Mouse (Mus musculus) left cerebral cortex, postnatal 25 days (tissue): ENCODE results near the gene Fads2. TPM values are rescaled to one million over a fixed set of nuclear protein-coding genes. Genes with fewer than 3 reads are reported as not detected.

Experiments
- DNase-seq, 2 experiments: peaks; one replicate each; pipeline ENCODE4 v3.0.0; 2022; ENCODE audit warnings: low spot score in 2 of 2, mixed read lengths in 1 of 2
- intact Hi-C: fragments of 180-260 bp; cut with DNase I; formaldehyde crosslinking; loops from one replicate; pipeline ENCODE4 v1.15.1; 2025
- total RNA-seq, 2 experiments: library from RNA; stranded (reverse); gene quantifications; 2 replicates each; pipeline ENCODE4 v1.2.3; 2021

The Fads2 gene
- total RNA-seq, 2 experiments from 2014 or later: 141 to 145 TPM

DNA sequence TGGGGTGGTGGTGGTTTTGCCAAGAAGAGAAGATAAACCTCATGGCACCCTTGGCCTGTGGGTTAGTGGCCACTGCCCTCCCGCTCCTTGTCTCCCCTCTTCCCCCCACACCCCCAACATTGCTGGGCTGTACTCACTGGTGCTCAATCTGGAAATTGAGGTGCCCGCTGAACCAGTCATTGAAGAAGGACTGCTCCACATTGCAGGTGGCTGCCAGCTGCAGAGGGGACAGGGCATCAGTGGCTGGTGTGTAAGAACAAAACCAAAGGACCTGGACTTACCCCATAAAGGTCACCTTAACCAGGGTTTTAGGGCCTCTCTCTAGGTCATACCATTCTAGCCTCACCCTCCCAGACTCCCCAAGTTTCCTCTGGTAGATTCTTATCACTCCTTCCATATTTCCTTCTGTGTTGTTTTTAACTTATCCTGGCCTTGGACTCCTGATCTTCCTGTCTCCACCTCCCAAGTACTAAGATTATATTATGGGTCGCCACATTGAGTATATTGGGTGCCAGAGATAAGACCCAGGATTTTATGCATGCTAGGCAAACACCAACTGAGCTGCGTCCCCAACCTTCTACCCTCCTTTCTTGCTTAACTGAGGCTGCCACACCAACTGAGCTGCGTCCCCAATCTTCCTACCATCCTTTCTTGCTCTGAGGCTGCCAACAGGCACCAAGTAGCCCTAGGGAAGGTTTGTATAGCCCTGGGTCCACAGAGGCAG lies 35.9 kb downstream of the Fads2 start:
- DNase-seq: no peak
- intact Hi-C loops: no loop called here

DNA sequence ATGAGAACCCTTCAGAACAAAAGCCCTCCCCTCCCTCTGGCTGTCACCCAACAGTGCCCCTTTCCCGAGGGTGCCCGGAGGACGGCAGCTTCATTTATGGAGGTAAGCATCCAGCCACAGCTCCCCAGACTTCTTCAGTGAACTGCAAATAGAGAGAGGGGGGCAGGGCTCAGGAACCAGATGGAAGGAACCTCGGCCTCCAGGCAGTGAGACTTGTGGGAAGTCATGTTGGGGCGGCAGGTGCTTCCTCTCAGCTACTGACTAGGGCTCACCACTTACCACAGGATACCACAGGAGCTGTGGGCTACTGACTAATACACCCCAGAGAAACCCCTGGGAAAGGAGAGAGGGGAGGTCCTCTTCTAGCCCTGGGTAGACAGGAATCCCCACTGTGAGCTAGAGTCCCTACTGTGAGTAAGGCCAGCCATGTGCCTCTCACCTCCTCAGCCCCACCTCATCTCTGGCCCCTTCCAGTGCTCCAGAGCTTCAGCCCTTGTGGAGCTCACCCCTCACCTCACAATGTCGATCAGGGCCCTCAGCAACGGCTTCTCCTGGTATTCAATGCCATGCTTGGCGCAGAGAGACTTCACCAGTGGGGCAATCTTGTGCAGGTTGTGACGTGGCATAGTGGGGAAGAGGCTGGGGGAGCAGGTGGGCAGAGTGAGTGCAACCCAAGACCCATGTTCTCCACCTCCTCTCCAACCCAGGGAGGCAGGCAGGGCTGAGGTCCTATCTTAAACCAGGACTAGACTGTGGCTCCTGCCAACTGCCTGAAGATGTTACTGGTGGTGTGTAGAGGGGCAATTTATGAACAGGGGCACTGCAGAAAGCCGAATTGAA lies 37.2 kb downstream of the Fads2 start:
- peak in 1 of 2 experiments; percentile 39 for DNase-seq
- intact Hi-C loops: no loop called here

DNA sequence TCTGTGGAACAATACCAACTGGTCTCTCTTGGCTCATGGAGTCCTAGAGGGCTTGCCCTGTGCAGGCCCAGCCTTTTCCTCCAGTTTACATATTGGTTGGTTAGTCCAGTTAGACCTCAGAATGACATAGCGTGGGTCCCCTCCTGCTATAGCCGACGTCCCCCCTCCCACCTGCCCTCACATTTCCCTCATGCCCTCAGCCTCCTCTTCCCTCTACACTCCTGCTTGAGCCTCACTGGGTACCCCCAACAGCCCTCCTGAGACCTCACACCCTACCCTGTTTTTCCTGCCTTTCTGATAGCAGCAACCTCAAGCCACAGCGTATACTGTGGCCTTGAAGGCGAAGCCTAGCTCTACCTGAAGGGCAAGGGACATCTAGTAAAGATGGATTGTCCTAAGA lies 38.7 kb downstream of the Fads2 start:
- intact Hi-C loops: no loop called here
- no peak for DNase-seq

GRCm38 (mm10) chr19:10062292-10062691 lies 39.3 kb downstream of the Fads2 start:
- no peak for DNase-seq
- intact Hi-C loops: no loop called here

GRCm38 (mm10) chr19:10061624-10062023 lies 39.9 kb downstream of the Fads2 start:
- no peak for DNase-seq
- intact Hi-C loops: no loop called here

GRCm38 (mm10) chr19:10060783-10061590 lies 40.6 kb downstream of the Fads2 start:
- no peak for DNase-seq
- intact Hi-C loops: no loop called here

- peak; percentile 42 to 67 for DNase-seq
- intact Hi-C loops: no loop called here
Observed at GRCm38 (mm10) chr19:10059911-10060567, 41.5 kb downstream of the Fads2 start.

- no peak for DNase-seq
- intact Hi-C loops: no loop called here
Observed at GRCm38 (mm10) chr19:10058876-10059427, 42.6 kb downstream of the Fads2 start.

- no peak for DNase-seq
- intact Hi-C loops: no loop called here
Observed at GRCm38 (mm10) chr19:10058352-10058825, 43.2 kb downstream of the Fads2 start.

- intact Hi-C loops: no loop called here
- no peak for DNase-seq
Observed at GRCm38 (mm10) chr19:10057486-10058351, 43.8 kb downstream of the Fads2 start.

DNA sequence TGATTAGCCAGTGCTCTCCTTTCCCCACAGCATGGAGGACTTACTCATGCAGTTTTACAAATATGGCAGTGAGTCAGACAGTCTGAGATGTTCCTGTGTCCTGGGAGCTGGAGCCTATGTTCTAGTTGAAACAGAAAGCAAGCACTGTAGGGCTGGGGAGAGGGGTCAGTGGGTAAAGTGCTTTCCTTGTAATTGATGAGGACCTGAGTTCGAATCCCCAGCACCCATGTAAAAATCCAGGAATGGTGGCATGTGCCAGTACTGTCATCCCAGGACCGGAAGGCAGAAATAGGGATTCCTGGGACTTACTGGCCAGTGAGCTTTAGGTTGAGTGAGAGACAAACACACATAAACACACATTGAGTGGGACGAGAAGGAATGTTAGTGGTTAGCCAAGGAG lies 44.9 kb downstream of the Fads2 start:
- intact Hi-C loops: no loop called here

DNA sequence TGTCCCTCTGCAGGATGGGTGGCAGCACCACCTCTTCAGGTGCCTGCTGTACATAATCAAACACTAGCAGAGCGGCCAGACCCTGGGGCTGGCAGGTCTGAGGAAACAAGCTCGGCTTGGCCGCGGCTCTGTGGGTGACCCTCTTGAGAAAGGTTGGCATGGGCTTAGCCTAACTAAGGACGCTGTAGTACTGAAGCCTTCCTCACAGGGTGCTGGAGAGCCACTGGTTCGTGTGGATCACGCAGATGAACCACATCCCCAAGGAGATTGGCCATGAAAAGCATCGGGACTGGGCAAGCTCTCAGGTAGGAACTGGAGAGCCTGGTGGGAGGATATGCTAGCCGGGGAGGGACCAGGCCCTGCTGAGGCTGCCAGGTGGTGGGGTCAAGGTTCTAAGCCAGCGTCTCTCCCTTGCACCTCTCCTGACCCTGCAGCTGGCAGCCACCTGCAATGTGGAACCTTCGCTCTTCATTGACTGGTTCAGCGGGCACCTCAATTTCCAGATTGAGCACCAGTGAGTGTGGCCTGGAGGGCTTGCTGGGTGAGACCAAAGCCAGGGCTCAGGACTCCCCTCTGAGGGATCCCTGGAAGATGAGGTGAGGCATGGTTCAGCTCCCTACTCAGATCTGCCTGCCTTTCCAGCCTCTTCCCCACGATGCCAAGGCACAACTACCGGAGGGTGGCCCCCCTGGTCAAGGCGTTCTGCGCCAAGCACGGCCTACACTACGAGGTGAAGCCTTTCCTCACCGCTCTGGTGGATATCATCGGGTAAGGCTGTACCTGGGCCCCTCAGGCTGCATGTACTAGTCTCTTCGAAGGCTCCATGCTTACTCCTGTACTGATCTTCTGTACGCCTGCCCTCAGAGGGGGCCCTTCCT lies 45.5 kb downstream of the Fads2 start:
- intact Hi-C loops: no loop called here

More for the DNA sequence above, 44.9 kb downstream of the Fads2 start:
- no peak for DNase-seq

DNA sequence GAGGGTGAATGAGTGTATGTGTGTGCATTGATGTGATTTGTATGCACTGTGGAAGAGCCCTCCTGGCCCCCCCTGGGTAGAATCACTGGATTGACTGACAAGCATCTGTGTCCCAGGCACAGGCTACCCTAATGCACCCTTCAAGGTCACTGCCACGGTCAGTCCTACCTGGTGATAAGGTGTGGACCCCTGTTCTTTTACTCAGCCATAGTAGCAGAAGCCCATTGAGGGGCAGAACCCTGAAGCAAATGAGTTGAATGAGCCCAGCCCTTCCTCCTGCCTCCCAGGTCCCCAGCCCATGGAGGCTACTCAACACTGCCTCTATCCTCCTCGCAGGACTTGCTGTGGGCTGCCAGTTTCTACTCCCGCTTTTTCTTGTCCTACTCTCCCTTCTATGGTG lies 46.3 kb downstream of the Fads2 start:
- DNase-seq: no peak
- intact Hi-C loops: no loop called here

More for the DNA sequence above, 45.5 kb downstream of the Fads2 start:
- DNase-seq: no peak

DNA sequence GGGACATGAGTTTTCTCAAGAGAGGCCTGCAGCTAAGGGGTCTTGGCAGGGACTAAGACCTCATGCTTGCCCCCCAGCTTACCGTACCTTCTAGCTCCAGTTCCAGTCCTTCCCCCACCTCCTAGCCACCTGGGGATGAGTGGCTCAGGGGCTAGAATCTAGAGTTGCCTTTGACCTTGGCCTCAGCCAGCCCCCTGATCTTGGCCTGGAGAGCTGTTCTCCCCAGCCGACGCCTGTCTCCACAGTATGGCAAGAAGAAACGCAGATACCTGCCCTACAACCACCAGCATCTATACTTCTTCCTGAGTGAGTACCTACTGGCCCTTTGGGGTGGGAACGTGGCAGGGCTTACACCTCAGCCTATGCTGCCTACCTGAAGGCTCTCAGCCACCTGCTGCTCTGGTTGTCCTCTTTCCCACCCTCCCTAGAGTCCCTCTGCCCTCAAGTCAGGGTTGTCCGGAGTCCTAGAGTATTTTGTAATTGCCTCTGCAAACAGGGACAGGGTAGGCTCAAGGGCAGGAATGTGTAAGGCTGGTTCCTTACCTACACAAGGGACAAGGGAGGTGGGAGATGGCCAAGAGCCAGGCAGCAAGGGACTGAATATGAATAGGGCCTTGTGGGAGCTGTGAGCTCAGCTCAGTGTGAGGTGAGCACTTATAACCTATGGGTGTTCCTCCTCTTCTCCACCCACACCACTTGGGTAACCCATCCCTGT lies 47.0 kb downstream of the Fads2 start:
- intact Hi-C loops: no loop called here
- no peak for DNase-seq

DNA sequence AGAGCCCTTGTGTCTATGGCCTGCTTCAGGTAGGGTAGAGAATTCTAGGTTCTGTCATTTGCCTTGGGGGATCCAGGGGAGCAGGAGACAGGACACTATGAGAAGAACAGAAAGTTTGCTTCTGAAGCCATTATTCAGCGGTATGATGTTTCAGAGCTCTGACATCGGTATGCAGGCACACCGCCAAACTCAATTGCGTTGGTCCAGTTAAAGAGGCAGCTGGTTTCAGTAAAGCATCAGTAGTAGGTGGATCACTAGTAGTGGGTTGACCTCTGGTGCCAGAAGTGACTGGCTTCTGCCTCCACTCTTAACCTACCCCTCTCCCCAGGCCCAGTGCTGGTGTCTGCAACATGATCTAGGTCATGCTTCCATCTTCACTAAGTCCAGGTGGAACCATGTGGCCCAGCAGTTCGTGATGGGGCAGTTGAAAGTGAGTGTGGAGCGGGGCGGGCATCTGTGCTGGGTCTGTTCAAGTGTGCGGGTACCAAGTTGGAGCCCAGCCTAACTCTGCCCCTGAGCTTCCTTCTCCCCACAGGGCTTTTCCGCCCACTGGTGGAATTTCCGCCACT lies 47.8 kb downstream of the Fads2 start:
- intact Hi-C loops: no loop called here

DNA sequence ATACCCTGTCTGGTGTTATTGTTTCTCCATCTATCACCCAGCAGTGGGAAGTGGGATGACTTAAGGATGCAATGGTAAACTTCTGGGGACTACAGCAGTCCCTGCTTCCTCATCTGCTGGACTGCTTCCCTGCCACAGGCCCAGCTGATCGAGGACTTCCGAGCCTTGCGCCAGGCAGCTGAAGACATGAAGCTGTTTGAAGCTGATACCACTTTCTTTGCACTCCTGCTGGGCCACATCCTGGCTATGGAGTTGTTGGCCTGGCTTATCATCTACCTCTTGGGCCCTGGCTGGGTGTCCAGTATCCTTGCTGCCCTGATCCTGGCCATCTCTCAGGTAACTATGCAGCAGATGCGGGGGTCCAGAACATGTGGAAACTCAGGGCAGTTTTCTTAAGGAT lies 48.8 kb downstream of the Fads2 start:
- intact Hi-C loops: no loop called here

More for the DNA sequence above, 47.8 kb downstream of the Fads2 start:
- no peak for DNase-seq

More for the DNA sequence above, 48.8 kb downstream of the Fads2 start:
- no peak for DNase-seq
